Mouse (Mus musculus) fat pad, adult 2 months (tissue): Measurements from ENCODE around the gene Mad1l1.
A peak's percentile ranks its signal among the peaks of the same experiment; 100 is the strongest.

Experiments used
- DNase-seq: peaks from one replicate; pipeline ENCODE4 v3.0.0-alpha.2; 2011; ENCODE audit warnings: low read depth, low spot score; ENCODE audit errors: extremely low read depth

The Mad1l1 gene

GRCm38 (mm10) chr5:140150136-140150535 is 171.2 kb downstream of the Mad1l1 start:
- no peak for DNase-seq

DNA sequence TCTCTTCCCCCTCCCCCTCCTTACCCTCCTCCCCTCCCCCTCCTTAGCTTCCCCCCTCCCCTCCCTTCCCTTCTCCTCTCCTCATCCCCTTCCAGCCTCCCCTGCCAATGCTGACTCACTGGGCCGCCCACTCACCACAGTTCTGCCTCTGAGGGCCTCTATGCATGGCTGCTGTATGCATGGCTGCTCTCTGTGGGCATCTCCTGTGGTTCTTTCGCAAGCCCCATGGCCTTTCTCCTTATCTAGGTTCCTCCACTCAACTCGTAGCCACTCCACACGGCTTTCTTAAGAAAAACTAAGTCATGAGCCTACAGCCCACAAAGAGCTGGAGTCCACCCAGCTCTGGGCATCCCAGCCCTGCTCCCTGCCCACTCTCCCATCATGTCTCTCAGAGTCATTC is 172.1 kb downstream of the Mad1l1 start:
- no peak for DNase-seq

DNA sequence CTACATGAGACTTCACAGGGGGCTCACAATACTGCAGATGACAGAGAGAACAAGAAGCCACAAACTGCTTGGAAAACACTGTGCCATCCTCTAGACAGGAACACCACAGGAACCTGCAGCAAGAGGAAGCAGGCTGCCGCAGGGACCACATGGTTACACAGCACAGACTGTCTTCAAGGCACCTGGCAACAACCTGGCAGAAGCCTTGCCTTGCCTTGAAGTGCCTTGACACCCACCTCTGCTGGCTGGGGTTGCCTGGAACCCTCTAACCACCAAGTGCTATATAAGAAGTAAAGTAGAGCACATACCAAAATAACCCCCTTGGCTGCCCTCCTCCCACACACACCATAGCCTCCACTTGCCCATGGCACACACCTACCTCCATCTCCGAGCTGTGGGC is 177.8 kb downstream of the Mad1l1 start:
- no peak for DNase-seq

DNA sequence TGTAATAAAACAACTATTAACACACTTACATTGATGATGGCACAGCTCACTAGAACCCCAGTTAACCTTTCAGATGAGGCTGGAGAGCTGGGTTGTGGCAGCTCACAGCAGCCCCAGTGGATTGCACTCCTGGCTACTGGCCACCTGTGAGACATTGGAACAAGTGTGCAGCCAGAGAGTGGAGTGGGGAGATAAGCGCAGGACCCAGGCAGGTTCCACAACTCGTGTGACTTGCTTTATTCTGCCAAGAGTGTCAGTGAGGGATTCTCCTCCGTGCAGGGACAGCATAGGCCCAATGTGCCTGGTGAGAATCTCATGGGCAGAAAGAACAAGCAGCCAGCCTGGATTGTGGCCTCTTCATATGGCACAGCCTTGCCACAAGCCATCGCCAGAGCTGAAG is 180.0 kb downstream of the Mad1l1 start:
- no peak for DNase-seq

- DNase-seq, result no peak
These were observed 181.1 kb downstream of the Mad1l1 start for GRCm38 (mm10) chr5:140140214-140140613.

- DNase-seq, result peak; percentile 36
These were observed 185.4 kb downstream of the Mad1l1 start for GRCm38 (mm10) chr5:140135734-140136625.

DNA sequence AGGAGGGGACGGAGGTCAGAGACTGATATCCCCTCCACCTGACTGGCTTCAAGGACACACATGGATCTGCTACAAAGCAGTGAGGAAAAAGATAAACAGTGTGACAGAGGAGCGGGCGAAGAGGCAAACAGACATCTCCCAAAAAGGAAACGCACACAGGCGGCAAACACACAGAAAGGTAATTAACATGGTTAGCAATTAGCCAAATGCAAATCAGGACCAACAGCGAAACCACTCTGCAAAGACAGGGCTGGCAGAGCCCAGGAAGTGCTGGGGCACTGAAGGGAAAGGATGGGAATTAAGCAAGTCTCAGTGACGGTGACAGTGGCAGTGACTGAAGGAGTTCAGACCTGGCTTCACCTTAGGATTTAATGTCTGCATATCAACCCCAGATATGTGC is 187.3 kb downstream of the Mad1l1 start:
- DNase-seq, result no peak

DNA sequence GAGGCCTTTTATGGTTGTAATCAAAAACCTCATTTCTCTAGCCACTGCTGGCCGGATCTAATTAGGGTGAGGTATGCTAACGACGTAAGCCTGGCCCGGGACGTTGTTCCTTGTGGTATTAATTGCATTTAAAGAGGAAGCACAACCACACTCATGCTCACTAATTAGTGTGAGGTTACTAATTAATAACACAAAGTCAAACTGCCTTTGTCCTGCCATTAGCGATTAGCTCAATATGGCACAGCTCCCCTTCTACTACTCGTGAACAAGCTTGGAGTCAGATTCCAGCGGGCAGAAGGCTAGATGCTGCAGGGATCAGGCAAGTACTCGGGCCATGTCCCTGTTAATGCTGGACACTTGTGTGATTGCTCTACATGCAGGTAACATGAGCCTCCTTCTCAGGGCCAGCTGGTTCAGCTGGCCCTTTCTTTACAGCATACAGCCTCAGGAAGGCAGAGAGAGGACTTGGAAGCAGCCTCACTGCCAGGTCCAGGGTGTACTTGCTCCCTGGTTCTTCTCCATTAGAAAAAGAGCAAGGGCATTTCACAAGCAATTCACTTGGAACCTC is 192.9 kb downstream of the Mad1l1 start:
- DNase-seq, result no peak

- no peak for DNase-seq
These were observed 193.4 kb downstream of the Mad1l1 start for GRCm38 (mm10) chr5:140127981-140128380.

DNA sequence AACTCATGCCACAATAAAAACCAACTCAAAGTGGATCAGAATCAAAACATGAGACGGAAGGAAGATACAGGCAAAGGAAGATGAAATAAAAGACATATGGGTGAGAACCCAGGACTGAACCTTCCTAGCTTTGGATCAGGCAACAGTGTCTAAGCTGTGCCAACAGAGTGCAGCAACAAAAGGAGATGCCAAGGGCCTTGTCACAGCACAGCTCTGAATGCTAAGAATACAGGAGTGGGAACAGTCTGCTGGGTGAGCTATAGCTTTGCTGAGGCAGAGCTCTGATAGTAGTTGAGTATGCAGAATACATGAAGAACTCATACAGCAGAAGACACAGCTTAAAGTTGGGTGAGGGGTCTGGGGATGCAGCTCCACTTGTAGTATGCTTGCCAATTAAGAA is 196.7 kb downstream of the Mad1l1 start:
- DNase-seq, result no peak

DNA sequence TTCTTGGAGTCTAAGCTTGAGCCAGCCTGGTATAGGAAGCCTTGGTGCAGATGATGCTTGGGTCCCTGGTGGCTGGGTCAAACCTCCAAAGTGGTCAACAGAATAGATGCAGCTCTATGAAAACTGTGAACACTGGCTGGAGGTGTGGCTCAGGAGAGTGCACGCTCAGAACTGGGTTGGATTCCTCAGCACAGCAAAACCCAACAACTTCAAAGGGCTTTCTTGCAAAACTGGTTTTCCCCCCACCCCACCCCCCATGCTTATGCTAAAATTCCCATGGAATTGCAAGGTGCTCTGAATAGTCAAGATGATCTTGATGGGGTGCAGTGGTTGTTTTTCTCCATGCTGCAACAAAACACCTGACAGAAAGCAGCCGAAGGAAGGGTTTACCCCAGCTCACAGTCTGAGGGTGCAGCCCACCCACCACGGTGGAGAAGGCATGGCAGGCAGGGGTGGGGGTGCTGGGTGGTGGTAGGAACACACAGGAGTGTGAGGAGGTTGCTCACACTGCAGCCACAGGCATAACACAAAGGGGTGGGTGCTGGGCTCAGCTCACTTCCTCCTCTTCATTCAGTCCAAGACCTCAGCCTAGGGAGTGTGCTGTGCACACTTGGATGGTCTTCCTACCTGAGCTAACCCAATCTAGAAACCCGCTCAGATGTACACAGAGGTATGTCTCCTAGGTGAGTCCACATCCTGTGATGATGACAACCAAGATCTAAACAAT is 197.5 kb downstream of the Mad1l1 start:
- DNase-seq, result no peak

- DNase-seq, result no peak
These were observed 198.2 kb downstream of the Mad1l1 start for GRCm38 (mm10) chr5:140123194-140123593.

GRCm38 (mm10) chr5:140121966-140122365 is 199.4 kb downstream of the Mad1l1 start:
- DNase-seq, result no peak

GRCm38 (mm10) chr5:140118921-140119320 is 202.4 kb downstream of the Mad1l1 start:
- no peak for DNase-seq

- no peak for DNase-seq
These were observed 203.4 kb downstream of the Mad1l1 start for GRCm38 (mm10) chr5:140117968-140118367.

DNA sequence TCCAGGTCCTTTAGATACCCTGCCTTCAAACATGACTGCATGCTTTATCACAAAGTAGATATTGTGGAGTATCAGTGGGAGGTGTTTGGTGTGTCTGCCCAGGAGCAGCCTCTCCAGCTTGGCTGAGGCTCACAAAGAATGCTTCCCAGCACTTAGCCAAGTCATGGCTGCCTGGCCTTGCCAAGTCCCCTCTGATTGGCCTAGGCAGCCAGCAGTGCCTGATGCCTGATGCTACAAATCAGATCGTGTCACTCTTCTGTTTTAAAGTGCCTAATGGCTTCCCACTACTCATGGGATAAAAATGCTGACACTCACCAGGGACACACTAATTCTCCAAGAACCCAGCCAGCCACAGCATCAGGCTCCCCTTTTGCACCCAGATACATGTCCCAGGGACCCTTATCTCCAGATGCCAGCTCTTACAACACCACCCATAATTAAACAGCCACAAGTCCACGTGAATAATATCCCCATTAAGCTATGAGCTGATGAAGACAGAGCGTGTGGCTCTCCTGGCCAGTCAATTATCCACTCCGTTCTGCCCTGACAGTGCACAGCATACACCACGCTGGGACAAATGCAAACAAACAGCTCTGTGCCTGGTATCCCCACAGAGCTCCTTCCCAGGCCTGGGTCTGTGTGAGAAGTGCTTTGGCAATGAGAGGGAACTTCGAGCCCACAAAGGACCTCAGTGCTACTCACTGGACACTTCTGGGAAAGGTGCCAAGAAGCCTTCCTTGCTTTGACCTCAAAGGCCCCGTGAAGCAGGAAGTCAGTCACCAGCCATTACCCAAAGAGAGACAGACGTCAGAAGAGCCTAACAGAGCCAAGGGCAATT is 205.7 kb downstream of the Mad1l1 start:
- DNase-seq, result no peak

GRCm38 (mm10) chr5:140114512-140115060 is 206.8 kb downstream of the Mad1l1 start:
- no peak for DNase-seq

DNA sequence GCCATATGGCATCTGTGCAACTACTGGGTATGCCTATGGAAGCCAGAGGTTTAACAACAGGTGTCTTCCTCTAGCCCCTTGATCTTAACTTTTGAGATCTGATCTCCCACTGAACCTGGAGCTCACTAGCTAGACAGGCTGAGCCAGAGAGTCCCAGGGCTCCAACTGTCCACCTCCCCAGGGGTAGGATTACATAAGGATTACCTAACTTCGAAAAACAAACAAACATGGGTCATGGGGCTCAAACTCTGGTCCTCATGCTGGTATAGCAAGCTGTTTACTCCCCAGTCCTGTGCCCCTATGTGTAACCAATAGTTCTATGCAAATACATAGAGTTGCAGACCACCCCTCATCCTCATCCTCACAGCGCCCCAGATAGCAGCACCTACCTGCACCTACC is 208.1 kb downstream of the Mad1l1 start:
- DNase-seq, result no peak

GRCm38 (mm10) chr5:140110024-140110423 is 211.3 kb downstream of the Mad1l1 start:
- no peak for DNase-seq

- no peak for DNase-seq
These were observed 213.4 kb downstream of the Mad1l1 start for GRCm38 (mm10) chr5:140107907-140108306.

- no peak for DNase-seq
These were observed 215.3 kb downstream of the Mad1l1 start for GRCm38 (mm10) chr5:140106051-140106450.
